Mouse (Mus musculus): Measurements from ENCODE around the gene Trappc2l.

The Trappc2l gene

DNA sequence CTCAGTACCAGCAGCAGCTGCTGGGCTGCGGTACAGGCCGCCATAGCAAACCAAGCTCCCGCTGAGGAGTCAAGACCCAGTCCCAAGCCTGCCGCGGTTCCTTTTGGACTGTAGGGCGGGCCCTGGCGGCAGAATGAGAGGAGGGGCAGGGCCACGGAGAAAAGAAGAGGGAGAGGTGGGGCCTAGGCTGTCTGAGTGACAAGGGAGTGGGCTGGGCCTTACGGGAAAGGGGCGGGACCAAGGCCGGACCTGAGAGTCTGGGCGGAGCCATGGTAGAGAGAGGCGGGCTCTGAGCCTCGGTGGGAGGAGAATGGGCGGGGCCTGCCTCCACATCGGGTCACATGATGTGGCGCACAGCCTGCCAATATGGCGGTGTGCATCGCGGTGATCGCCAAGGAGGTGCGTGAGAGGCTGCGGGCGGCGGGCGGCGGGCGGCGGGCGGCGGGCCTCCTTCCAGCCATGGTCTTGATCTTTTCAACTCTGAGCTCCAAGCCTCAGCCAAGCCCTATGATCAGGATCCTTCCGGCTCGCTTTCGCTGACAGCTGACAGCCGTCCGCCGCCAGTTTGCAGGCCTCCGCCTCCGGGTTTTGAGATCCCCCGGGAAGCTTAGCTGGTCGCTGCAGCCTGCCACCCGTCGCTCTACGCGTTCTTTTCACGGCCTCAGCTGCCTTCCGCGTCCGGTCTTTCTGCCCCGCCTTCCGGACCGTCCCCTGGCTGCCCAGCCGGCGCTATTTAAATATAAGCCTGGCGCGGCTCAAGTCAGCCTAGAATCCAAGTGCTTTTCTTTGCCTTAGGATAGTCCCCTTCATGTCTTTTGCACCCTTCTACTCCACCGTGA lies at the start of gene Trappc2l, which contains the start of gene Galns:
Gene Trappc2l, plus strand, starts transcription at position 346 of the 839 bp plus-strand sequence.
Gene Galns, minus strand, starts transcription at position 169 of the 839 bp plus-strand sequence.
- in situ Hi-C loops (cut with MboI, MseI) = loop anchor here (5.0 kb wide), 1 partner anchor 329 kb away; the partner anchor contains the start of gene Zfpm1

DNA sequence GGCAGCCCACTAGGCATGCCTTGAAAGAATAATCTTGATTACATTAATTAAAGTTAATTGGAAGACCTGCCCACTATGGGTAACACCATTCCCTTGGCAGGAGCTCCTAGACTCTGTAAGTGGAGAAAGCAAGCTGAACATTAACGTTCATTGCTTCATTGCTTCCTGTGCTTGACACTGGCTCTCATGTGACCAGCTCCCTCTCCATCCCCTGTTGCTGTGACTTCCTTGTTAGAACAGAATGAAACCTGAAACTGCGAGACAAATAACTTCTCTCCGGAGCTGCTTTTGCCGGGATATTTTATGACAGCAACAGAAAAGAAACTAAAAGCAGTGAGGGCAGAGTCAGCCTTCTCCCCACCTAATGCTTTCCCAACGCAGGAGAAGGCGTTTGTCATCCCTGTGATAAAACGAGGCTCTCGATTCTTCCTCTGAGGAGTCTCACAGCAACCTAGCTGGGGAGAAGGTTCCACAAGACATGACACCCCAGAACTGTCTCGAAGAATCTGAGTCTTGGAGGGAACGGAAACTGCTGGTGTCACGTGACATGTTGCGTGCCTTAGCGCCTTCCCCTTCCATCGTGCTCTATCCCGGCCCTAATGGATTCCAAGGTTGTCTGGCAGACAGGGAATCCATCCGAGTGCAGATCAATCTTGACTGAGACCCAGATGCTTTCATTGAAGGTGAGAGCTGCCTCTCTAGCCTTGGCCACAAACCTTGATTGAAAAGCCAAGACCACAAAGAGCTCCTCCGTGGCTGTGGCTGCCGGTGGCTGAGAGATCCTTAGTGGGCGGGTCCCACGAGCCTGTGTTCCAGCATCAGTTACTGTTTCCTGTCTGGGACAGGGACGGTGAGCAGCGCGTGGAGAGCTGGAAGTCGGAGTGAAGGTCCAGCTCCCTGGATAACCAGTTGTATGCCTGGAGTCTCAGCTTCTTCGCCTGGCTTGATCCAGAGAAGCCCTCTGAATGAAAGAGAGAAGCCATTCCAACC lies 46.8 kb upstream of the Trappc2l start:
- in situ Hi-C loops (cut with MboI, MseI) = loop anchor here (10.0 to 25.0 kb wide), 2 partner anchors 990 to 998 kb away; partner anchors contain the start of gene Fbxo31

DNA sequence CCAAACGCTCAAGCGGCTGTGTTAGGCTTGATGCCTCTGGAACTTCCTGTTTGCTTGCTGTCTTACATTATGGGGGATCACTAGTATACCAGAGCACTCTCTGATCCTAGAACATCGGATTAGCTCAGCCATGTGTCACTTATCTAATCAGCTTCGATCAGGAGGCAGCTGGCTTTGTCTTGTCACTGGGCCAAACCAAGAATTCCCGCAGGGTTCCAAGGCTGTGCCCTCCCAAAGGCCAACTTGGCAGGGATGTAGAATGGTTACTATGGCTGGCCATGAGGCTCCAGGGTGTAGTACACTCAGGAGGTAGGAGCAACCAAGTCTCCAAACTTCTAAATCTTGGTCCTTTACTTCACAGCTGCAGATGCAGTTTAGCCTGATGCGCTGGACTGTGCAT lies 44.7 kb upstream of the Trappc2l start:
- in situ Hi-C loops (cut with MboI, MseI) = loop anchor here (10.0 to 25.0 kb wide), 2 partner anchors 992 to 996 kb away; partner anchors contain the start of gene Fbxo31

DNA sequence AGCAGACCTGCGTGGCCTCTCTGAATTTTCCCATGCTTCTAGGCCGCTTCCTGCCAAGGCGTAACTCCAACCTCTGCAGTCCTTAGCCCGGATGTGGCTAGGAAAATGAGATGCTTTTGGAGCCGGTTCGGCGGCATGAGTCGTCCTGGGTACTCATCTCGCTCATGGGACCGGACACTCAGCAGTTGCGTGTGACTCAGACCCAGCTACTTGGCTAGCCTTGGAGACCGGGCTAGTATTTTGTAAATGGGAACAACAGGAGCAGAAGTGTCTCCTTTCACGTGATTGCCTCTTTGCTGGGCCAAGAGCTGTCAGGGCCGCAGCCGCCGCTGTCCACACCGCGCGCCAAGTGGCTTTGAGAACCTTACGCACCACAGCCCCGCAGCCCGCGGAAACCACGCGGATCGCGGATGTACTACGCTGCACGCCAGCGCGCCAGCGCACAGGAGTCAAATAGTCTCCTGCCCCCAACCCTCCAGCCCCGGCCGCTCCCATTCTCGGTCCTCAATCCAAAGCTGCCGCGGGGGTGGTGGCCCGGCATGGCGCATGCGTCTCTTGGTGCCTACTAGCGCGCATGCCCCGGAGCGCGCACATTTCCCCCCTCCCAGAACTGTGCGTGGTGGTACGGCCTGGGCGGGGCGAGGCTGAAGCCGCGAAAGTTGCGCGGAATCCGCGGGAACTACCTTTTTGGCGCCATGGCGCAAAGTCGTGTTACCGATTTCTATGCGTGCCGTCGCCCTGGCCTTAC lies 43.9 kb upstream of the Trappc2l start, which contains the start of gene Cdt1:
Gene Cdt1, plus strand, starts transcription at position 655 of the 748 bp plus-strand sequence.
- in situ Hi-C loops (cut with MboI, MseI) = loop anchor here (10.0 to 25.0 kb wide), 2 partner anchors 993 to 995 kb away; partner anchors contain the start of gene Fbxo31

DNA sequence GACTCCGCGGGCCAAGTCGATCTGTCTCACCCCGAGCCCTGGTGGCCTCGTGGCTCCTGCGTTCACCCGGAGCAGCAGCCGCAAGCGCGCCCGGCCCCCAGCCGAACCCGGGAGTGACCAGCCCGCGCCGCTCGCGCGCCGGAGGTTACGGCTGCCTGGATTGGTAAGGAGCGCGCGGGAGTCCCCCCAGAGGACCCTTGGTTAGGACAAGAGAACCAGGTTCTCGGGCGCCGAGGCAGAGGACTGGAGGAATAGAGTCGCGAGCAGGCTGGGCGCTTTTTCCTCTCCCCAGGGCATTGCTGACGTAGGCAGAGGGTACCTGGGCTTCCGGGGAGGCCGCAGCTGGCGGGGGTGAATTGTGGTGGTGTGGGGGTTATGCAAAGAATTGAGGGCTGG lies 43.3 kb upstream of the Trappc2l start:
- in situ Hi-C loops (cut with MboI, MseI) = loop anchor here (10.0 to 25.0 kb wide), 2 partner anchors 993 to 994 kb away; partner anchors contain the start of gene Fbxo31

DNA sequence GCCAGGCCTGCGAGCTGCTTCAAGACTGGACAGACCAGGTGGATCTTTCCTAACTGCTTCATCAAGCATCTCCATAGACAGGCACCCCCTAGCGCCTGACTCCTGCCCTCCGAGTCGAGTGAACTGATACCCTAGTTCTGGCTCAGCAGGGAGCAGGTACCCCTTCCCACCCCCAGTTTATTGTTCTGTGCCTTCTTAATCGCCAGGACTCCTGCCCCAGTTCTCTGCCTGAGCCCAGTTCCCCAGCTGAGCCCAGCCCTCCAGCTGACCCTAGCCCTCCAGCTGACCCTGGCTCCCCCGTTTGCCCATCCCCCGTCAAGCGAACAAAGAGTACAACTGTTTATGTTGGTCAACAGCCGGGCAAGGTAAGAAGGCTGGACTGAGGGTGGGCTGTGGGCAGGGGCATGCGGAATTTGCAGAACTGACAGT lies 42.5 kb upstream of the Trappc2l start:
- in situ Hi-C loops (cut with MboI, MseI) = loop anchor here (10.0 to 25.0 kb wide), 2 partner anchors 993 to 994 kb away; partner anchors contain the start of gene Fbxo31

DNA sequence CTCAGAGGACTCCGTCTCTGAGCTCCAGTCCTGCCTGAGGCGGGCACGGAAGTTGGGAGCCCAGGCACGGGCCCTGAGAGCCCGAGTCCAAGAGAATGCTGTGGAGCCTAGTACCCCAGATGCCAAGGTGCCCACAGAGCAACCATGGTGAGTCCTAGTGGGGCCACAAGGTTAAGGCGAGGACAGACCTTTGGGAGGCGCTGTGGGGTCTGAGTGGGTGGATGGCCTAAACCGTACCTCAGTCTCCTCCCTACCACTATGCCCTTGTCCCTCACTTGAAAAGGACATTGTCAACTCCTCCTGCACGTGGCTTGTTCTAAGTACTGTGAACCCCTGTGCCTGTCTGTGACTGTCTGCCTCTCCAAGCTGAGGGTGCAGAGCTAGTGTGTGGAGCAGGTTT lies 42.1 kb upstream of the Trappc2l start:
- in situ Hi-C loops (cut with MboI, MseI) = loop anchor here (10.0 to 25.0 kb wide), 2 partner anchors 993 to 995 kb away; partner anchors contain the start of gene Fbxo31

DNA sequence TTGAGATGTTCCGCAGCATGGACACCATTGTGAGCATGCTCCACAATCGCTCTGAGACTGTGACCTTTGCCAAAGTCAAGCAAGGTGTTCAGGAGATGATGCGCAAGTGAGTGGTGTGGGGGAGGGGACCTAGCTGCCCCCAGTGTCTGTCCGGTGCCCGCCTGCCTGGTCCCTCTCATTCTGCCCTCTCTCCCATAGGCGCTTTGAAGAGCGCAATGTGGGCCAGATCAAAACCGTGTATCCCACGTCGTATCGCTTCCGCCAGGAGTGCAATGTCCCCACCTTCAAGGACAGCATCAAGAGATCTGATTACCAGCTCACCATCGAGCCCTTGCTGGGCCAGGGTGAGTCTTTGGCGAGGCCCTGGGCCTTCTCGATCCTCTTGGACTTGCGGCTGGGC lies 41.4 kb upstream of the Trappc2l start:
- in situ Hi-C loops (cut with MboI, MseI) = loop anchor here (10.0 to 25.0 kb wide), 2 partner anchors 992 to 995 kb away; partner anchors contain the start of gene Fbxo31

DNA sequence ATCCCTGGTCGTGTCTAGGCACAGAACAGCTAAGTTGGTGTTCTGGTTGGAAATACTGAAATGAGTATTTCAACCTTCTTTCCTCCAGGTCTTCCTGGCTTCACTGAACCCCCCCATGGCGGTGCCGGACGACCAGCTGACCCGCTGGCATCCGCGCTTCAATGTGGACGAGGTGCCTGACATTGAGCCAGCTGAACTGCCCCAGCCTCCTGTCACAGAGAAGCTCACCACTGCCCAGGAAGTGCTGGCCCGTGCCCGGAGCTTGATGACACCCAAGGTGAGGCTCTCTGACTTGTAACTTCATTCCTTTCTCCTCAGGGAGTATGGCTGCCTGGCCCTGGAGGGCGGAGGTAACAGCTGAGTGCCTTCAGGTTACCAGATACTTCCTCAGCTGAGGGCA lies 40.3 kb upstream of the Trappc2l start:
- in situ Hi-C loops (cut with MboI, MseI) = loop anchor here (25.0 kb wide), 1 partner anchor 991 kb away; no protein-coding TSS in a partner anchor

DNA sequence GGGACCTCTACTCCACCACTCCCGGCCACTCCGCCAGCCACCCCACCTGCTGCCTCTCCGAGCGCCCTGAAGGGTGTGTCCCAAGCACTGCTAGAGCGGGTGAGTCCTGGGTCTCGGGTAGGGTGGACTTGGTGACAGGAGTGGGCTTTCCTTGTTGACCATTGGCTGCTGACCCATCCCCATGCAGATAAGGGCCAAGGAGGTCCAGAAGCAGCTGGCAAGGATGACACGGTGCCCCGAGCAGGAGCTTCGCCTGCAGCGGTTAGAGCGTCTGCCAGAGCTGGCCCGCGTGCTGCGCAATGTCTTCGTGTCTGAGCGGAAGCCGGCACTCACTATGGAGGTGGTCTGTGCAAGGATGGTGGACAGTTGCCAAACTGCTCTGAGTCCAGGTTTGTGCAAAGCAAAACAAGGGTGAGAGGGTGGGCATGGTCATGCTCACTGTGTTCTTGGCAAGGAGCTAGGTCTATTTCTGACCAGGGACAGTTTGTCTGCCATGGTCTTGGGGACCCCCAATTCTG lies 39.6 kb upstream of the Trappc2l start:
- in situ Hi-C loops (cut with MboI, MseI) = loop anchor here (25.0 kb wide), 1 partner anchor 990 kb away; no protein-coding TSS in a partner anchor

DNA sequence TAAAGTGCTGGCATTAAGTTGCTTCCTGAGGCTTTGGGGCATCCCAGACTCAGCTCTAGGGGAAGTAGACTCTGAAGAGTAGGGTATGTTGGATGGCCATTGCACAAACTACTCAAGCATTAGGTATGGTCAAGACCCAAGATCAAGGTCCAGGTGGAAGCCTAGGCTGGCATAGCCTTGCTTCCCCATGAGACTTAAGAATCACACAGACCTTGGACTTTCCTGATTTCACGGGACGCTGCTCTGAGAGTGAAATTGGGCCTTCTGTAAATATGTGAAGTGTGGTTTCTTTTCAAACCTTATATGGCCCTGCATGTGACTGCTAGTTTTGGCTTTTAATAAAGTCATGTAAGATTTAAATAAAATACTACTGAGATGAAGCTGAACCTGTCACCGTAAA lies 38.7 kb upstream of the Trappc2l start:
- in situ Hi-C loops (cut with MboI, MseI) = loop anchor here (25.0 kb wide), 1 partner anchor 990 kb away; no protein-coding TSS in a partner anchor

DNA sequence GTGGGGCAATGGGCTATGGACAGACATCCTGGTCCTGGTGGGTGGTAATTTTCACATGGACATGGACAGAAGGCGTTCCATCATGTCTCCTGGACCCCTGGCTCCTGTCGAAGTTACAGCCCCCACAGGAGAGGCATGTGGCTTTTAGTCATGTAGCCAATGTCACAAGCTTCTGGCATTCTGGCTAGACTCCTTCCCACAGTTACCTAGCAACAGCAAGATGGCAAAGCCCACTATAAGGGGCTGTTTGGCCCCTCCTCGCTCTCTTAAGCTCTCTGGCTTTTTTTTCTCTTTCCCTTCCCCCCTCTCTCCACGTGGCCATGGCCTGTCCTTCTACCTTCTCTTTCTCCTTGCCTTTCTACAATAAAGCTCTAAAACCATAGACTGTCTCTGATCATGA lies 38.3 kb upstream of the Trappc2l start:
- in situ Hi-C loops (cut with MboI, MseI) = loop anchor here (25.0 kb wide), 1 partner anchor 989 kb away; no protein-coding TSS in a partner anchor

DNA sequence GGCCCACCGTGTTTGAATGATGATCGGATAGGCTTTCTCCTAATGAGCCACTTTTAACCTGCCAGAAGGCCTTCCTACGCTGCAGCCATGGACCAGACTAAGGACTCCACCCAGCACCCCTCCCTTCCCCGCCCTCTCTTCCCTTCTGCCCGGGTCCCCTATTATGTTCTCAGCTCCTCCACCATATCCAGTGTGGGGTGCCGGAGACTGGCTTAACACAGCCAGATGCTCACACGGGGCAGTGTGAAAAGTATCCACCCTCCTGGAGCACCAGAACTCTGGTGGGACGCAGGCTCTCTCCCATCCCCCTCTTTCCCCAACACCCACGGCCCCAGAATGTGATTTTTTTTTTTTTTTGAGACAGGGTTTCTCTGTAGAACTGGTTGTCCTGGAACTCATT lies 37.9 kb upstream of the Trappc2l start:
- in situ Hi-C loops (cut with MboI, MseI) = loop anchor here (25.0 kb wide), 1 partner anchor 989 kb away; no protein-coding TSS in a partner anchor

DNA sequence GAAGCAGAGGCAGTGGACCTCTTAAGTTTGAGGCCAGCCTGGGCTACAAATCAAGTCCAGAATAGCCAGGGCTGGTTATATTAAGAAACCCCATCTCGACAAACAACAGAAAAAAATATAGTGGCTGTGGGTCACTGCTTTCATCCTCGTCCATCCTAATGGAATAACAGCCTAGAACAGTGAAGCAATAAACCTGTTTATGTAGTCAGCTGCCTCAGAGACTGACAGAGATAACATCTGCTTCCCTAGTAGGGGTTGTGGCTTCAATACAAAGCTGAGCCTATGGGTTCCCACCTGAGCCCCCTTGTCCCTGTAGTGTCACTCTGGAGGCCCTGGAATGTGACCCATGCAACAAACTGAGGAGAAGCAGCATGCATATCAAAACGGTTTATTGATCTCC lies 37.2 kb upstream of the Trappc2l start:
- in situ Hi-C loops (cut with MboI, MseI) = loop anchor here (25.0 kb wide), 1 partner anchor 988 kb away; no protein-coding TSS in a partner anchor

DNA sequence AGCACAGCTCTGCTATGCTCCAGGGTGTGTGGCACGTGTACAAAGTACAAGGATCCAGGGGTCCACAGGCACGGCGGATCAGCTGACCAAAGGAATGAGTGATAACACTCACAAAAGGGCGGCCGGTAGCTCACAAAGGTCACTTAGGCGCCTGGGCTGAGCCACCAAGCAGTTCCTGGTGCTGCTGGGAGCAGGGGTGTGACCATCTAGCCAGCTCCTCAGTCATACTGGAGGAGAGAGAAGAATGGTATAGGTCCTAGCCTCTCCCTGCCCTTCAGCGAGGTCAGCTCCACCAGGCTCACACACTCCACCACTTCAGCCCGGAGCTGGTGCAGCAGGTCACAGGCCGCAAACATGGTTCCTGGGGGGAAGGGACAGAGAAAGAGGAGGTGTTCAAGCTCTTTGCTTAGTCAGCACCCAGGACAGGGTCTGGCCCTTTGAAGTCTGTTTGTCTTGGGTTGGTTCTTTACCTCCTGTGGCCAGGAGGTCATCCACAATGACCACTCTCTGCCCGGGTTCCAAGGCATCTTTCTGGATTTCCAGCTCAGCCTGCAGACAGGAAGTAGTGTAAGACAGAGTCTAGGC lies 36.7 kb upstream of the Trappc2l start:
- in situ Hi-C loops (cut with MboI, MseI) = loop anchor here (25.0 kb wide), 1 partner anchor 988 kb away; no protein-coding TSS in a partner anchor

DNA sequence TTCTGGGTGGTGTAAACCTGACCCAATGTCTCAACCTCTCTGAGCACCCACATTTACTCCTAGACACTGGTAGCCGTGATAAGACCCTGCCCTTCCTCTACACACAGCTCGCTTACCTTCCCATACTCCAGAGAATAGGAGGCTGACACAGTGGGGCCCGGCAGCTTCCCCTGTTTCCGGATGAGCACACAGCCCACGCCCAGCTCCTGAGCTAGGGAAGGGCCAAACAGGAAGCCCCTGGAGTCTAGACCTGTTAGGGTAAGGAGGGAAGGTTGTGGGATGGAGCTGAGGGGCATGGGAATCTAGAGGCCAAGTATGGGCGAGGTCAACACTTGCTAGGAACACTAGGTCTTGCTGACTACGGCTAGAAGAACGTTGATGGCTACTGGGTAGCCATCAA lies 36.2 kb upstream of the Trappc2l start:
- in situ Hi-C loops (cut with MboI, MseI) = no loop called here

DNA sequence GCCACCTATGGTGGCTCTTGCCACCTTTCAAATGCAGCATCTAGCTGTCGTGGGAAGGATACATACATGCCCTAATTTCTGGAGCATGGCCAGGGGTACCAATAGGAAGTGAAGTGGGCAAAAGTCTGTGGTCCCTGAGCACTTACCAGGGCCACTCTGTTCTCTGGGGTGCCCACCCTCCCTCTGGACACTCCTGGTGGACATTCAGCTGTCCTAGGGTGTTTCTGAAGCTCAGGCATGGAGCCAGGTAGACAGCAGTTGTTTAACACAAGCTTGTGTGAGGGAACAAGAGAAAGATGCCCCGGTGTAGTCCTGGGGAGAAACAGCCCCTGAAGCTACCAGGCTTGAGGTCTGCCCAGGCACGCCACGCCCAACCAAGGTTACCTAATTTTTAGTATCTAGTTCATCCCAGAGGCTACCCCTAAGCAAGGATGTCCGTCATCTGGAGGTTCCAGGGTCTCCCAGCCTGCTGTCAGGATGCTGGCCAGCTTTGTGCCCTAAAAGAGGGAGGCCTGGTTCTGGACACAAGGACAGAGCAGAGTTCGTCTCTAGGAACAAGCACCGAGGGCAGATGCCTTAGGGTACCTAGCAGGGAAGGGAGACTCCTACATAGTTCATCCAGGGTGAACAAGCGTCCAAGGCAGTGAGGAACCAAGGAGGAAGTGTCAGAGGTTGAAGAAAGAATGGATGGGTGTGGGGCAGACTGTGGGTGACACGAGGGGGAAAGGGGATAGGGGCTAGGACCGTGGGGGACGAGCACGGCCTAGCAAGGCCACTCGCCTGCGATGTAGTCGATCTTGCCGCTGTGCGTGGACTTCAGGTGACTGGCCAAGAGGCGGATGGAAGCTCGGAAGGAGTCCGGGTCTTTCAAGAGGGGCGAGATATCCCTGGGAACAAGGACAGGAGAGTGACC lies 35.4 kb upstream of the Trappc2l start:
- in situ Hi-C loops (cut with MboI, MseI) = no loop called here

DNA sequence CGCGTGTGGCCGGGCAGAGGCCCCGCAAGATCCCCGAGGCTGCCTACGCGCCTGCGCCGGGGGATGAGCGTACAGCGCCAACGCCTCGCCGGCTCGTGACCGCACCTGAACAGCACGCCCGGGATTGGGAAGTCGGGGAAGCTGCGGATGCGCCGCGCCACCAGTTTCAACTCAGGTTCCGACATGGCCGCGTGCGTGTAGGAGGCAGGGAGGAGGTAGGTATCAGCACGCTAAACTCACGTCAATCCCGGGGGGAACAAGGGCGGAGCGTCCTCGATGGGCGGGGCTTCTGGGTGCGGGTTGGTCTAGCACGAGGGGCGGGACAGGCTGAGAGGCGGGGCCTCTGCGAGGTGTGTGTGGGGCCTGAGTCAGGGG lies 34.8 kb upstream of the Trappc2l start, which contains the start of gene Aprt:
Gene Aprt, minus strand, starts transcription at position 262 of the 375 bp plus-strand sequence.
- in situ Hi-C loops (cut with MboI, MseI) = no loop called here

Data from regulatory T cell (primary cell).